Mouse (Mus musculus) heart, postnatal 0 days (tissue): ENCODE measurements around the gene Krt18.

Source experiments
- CTCF ChIP-seq: IDR thresholded peaks from 2 replicates; pipeline ENCODE4 v1.5.1; 2016; ENCODE audit warnings: antibody characterized with exemption, control low read depth, low read depth
- EP300 ChIP-seq: IDR thresholded peaks from 2 replicates; pipeline ENCODE4 v1.6.1; 2016; ENCODE audit warnings: antibody characterized with exemption, low read depth

DNA sequence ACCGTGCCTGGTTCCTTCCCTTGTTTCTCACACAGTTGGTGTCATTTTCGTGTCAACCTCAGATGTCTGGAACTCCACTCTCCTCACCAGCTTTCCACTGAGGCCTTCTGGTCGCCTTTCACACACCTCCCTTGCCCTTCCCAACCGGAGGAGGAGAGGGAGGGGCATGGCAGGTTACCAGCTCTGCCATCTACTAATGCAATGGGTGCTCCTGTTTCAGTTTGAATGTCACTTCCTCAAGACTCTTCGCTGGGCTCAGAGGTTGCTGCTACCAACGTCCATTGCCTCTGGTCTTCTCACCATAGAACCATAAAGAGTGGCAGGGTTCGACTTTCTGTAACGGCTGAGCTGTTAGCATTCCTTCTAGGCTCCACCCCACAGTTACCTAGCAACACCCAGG lies 5.5 kb upstream of the Krt18 start:
- TF ChIP-seq CTCF (no peak), EP300 (no peak)
